Mouse (Mus musculus): Measurements from ENCODE around the gene Tle6.

DNA sequence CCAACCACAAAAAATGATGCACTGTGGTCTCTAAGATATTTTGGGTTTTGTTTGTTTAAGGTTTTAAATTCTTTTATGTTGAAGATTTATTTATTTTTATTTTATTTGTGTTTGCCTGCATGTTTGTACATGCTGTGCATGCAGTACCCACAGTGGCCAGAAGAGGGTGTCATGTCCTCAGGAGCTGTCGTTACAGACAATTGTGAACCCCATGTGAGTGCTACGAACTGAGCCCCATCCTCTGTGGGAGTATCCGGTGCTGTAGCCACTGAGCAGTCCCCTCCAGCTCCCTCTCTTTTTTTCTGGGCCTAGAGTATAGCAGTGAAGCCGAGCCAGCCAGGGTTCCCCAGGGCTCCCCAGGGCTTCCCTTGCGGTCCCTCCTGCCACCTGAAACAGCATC lies 47.6 kb downstream of the Tle6 start:
- TF ChIP-seq CTCF (IDR thresholded peaks at IDR 0.05; ENCODE audit: low read depth) (peak; percentile 70), EP300 (optimal IDR thresholded peaks at IDR 0.05) (no peak)

Data from stomach, postnatal 0 days (tissue).